Mouse (Mus musculus) left cerebral cortex, postnatal 10 days (tissue): ENCODE data around the gene Ptch1. TPM values are rescaled to one million over a fixed set of nuclear protein-coding genes. Genes with fewer than 3 reads are reported as not detected.

Experiments
- DNase-seq, 2 experiments: peaks; one replicate each; pipeline ENCODE4 v3.0.0; 2021 to 2022; ENCODE audit warnings: low spot score in 2 of 2, mixed read lengths in 1 of 2; ENCODE audit errors: extremely low spot score in 1 of 2
- intact Hi-C: fragments of 180-260 bp; cut with DNase I; formaldehyde crosslinking; loops from one replicate; pipeline ENCODE4 v1.15.1; 2025
- total RNA-seq, 2 experiments: library from RNA; stranded (reverse); gene quantifications; 2 replicates each; pipeline ENCODE4 v1.2.3; 2021

Gene Ptch1
- total RNA-seq, 2 experiments from 2014 or later, result 37.4 to 40.6 TPM

- intact Hi-C loops, result loop anchor here (5.0 kb wide), 1 partner anchor 362 kb away; no protein-coding TSS in a partner anchor
- DNase-seq, result peak in 1 of 2 experiments; percentile 48
These were observed 7.9 kb downstream of the Ptch1 start for GRCm38 (mm10) chr13:63565320-63566017.

GRCm38 (mm10) chr13:63564626-63565319 is 8.6 kb downstream of the Ptch1 start:
- peak in 1 of 2 experiments; percentile 82 for DNase-seq
- intact Hi-C loops, result loop anchor here (5.0 kb wide), 2 partner anchors 132 to 363 kb away; no protein-coding TSS in a partner anchor

GRCm38 (mm10) chr13:63563781-63564625 is 9.4 kb downstream of the Ptch1 start:
- intact Hi-C loops, result loop anchor here (5.0 kb wide), 1 partner anchor 132 kb away; no protein-coding TSS in a partner anchor
- DNase-seq, result peak in 1 of 2 experiments; percentile 73

- intact Hi-C loops, result loop anchor here (5.0 kb wide), 1 partner anchor 131 kb away; no protein-coding TSS in a partner anchor
These were observed 10.2 kb downstream of the Ptch1 start for GRCm38 (mm10) chr13:63562972-63563780.

GRCm38 (mm10) chr13:63562141-63562971 is 11.0 kb downstream of the Ptch1 start:
- peak in 1 of 2 experiments; percentile 42 for DNase-seq
- intact Hi-C loops, result loop anchor here (5.0 kb wide), 1 partner anchor 130 kb away; no protein-coding TSS in a partner anchor

More at GRCm38 (mm10) chr13:63562972-63563780, 10.2 kb downstream of the Ptch1 start:
- DNase-seq, result peak in 1 of 2 experiments; percentile 85

GRCm38 (mm10) chr13:63558297-63558890 is 15.0 kb downstream of the Ptch1 start:
- no peak for DNase-seq
- intact Hi-C loops, result no loop called here

- DNase-seq, result no peak
- intact Hi-C loops, result no loop called here
These were observed 17.0 kb downstream of the Ptch1 start for GRCm38 (mm10) chr13:63556431-63556830.

- intact Hi-C loops, result no loop called here
- no peak for DNase-seq
These were observed 17.5 kb downstream of the Ptch1 start for GRCm38 (mm10) chr13:63555885-63556284.

GRCm38 (mm10) chr13:63554569-63554968 is 18.8 kb downstream of the Ptch1 start:
- intact Hi-C loops, result no loop called here
- no peak for DNase-seq

GRCm38 (mm10) chr13:63553436-63553835 is 20.0 kb downstream of the Ptch1 start:
- DNase-seq, result no peak
- intact Hi-C loops, result no loop called here

GRCm38 (mm10) chr13:63552291-63552932 is 21.0 kb downstream of the Ptch1 start:
- intact Hi-C loops, result no loop called here
- DNase-seq, result peak; percentile 72 to 84

GRCm38 (mm10) chr13:63551552-63552290 is 21.7 kb downstream of the Ptch1 start:
- intact Hi-C loops, result no loop called here
- DNase-seq, result no peak

- intact Hi-C loops, result no loop called here
- DNase-seq, result no peak
These were observed 23.0 kb downstream of the Ptch1 start for GRCm38 (mm10) chr13:63550367-63550766.

GRCm38 (mm10) chr13:63549210-63549609 is 24.2 kb downstream of the Ptch1 start:
- no peak for DNase-seq
- intact Hi-C loops, result no loop called here

- intact Hi-C loops, result no loop called here
- no peak for DNase-seq
These were observed 24.8 kb downstream of the Ptch1 start for GRCm38 (mm10) chr13:63548571-63548970.

- DNase-seq, result no peak
- intact Hi-C loops, result no loop called here
These were observed 28.1 kb downstream of the Ptch1 start for GRCm38 (mm10) chr13:63545291-63545690.
